Mouse (Mus musculus) midbrain, postnatal 0 days (tissue): ENCODE results near the gene Cacna1c. TPM values are rescaled to one million over a fixed set of nuclear protein-coding genes. Genes with fewer than 3 reads are reported as not detected.
A peak's percentile ranks its signal among the peaks of the same experiment; 100 is the strongest.

Source experiments
- ATAC-seq: fragments of 200-750 bp; cut with Nextera tagmentation; 2 replicates; pipeline ENCODE4 v1.8.0; 2017; ENCODE audit warnings: moderate number of reproducible peaks, mild to moderate bottlenecking, moderate TSS enrichment, moderate library complexity; ENCODE audit not compliant: low FRiP score
- DNase-seq: peaks from one replicate; pipeline ENCODE4 v3.0.0-alpha.2; 2015; ENCODE audit warnings: low spot score
- H3K27ac ChIP-seq: fragments of 300-500 bp; sonication (generic); 2 replicates; pipeline ENCODE4 v1.5.1; 2014; ENCODE audit warnings: low read depth, mild to moderate bottlenecking, low read length, mixed read lengths
- H3K27me3 ChIP-seq: fragments of 300-500 bp; sonication (generic); 2 replicates; pipeline ENCODE4 v1.6.1; 2014; ENCODE audit warnings: low read length, control low read depth, mixed read lengths; ENCODE audit not compliant: insufficient read depth
- H3K36me3 ChIP-seq: fragments of 300-500 bp; sonication (generic); 2 replicates; pipeline ENCODE4 v1.6.1; 2014; ENCODE audit warnings: low read length, control low read depth, mixed read lengths; ENCODE audit not compliant: insufficient read depth
- H3K4me1 ChIP-seq: fragments of 300-500 bp; sonication (generic); 2 replicates; pipeline ENCODE4 v1.6.1; 2014; ENCODE audit warnings: mild to moderate bottlenecking, control low read depth, antibody characterized with exemption, low read length, mixed read lengths; ENCODE audit not compliant: insufficient read depth
- H3K4me2 ChIP-seq: fragments of 300-500 bp; sonication (generic); 2 replicates; pipeline ENCODE4 v1.6.1; 2014; ENCODE audit warnings: low read depth, mild to moderate bottlenecking, low read length, mixed read lengths; ENCODE audit not compliant: poor library complexity, severe bottlenecking
- H3K4me3 ChIP-seq: fragments of 300-500 bp; sonication (generic); 2 replicates; pipeline ENCODE4 v1.5.1; 2014; ENCODE audit warnings: low read depth, mild to moderate bottlenecking, low read length, moderate library complexity
- H3K9ac ChIP-seq: fragments of 300-500 bp; sonication (generic); replicated peaks from 2 replicates; pipeline ENCODE4 v1.6.1; 2014; ENCODE audit warnings: mild to moderate bottlenecking, low read length, moderate library complexity, mixed read lengths; ENCODE audit not compliant: poor library complexity, severe bottlenecking
- H3K9me3 ChIP-seq: fragments of 300-500 bp; sonication (generic); 2 replicates; pipeline ENCODE4 v1.6.1; 2016; ENCODE audit warnings: low read length, control low read depth
- CTCF ChIP-seq: IDR thresholded peaks from 2 replicates; pipeline ENCODE4 v1.5.1; 2016; ENCODE audit warnings: antibody characterized with exemption, mild to moderate bottlenecking
- WGBS: fragments of 180-500 bp; shearing (Covaris S2); extraction: QIAGEN DNeasy Blood & Tissue Kit; methylation state at CpG from one replicate; pipeline ENCODE4 v1.1.7; 2014; 5-methylcytosine and 5-hydroxymethylcytosine counted together
- polyA plus RNA-seq: library from polyadenylated mRNA; unstranded; fragments of >200 nt; fragmentation: Nextera tagmentation; extraction: Ambion mirVana; gene quantifications from 2 replicates; pipeline ENCODE4 v1.2.1, GENCODE M21; 2015
- total RNA-seq: library from RNA; depleted of rRNA; stranded (reverse); fragments of >200 nt; gene quantifications from 2 replicates; pipeline ENCODE4 v1.2.3, GENCODE M21; 2014

The Cacna1c gene
- total and polyA plus RNA-seq, 2 experiments from 2014 or later = 4.9 to 33.9 TPM

- DNase-seq (no peak), ATAC-seq (no peak)
- no peak for TF ChIP-seq CTCF
- H3K9me3 ChIP-seq = no peaks in the 10 kb centered on the region
- H3K36me3 ChIP-seq = peaks cover 4% of the 10 kb centered on the region; the same call in 1 of the 2 replicates
- H3K4me3 ChIP-seq = no peak overlapping the region
- 88% methylated on average over 5 of the region's 5 CpGs for WGBS
- no peaks in the 10 kb centered on the region for H3K27me3 ChIP-seq
- H3K4me1 ChIP-seq = no peaks in the 10 kb centered on the region
- H3K9ac ChIP-seq = no peak overlapping the region
- no peak overlapping the region for H3K27ac ChIP-seq
- H3K4me2 ChIP-seq = no peak overlapping the region
Measured at GRCm38 (mm10) chr6:118759015-118759414, 437.2 kb downstream of the Cacna1c start.

- H3K9ac ChIP-seq = no peak overlapping the region
- H3K4me2 ChIP-seq = no peak overlapping the region
- no peak overlapping the region for H3K4me3 ChIP-seq
- no peaks in the 10 kb centered on the region for H3K4me1 ChIP-seq
- 67% methylated on average over 7 of the region's 7 CpGs for WGBS
- H3K27ac ChIP-seq = no peak overlapping the region
- ATAC-seq (no peak), DNase-seq (no peak)
- H3K9me3 ChIP-seq = no peaks in the 10 kb centered on the region
- peaks cover 4% of the 10 kb centered on the region; the same call in 1 of the 2 replicates for H3K36me3 ChIP-seq
- H3K27me3 ChIP-seq = no peaks in the 10 kb centered on the region
- no peak for TF ChIP-seq CTCF
Measured at GRCm38 (mm10) chr6:118758290-118758907, 437.8 kb downstream of the Cacna1c start.

GRCm38 (mm10) chr6:118757533-118758289 lies 438.5 kb downstream of the Cacna1c start:
- H3K27me3 ChIP-seq = no peaks in the 10 kb centered on the region
- H3K4me1 ChIP-seq = no peaks in the 10 kb centered on the region
- H3K36me3 ChIP-seq = peaks cover 4% of the 10 kb centered on the region; the same call in 1 of the 2 replicates
- no peak overlapping the region for H3K27ac ChIP-seq
- no peak overlapping the region for H3K4me2 ChIP-seq
- TF ChIP-seq CTCF = no peak
- H3K4me3 ChIP-seq = no peak overlapping the region
- DNase-seq = no peak
- no peaks in the 10 kb centered on the region for H3K9me3 ChIP-seq
- ATAC-seq = no peak
- H3K9ac ChIP-seq = no peak overlapping the region
- 70% methylated on average over 12 of the region's 12 CpGs for WGBS

GRCm38 (mm10) chr6:118756511-118756910 lies 439.7 kb downstream of the Cacna1c start:
- no peak overlapping the region for H3K4me3 ChIP-seq
- DNase-seq (no peak), ATAC-seq (no peak)
- H3K27ac ChIP-seq = no peak overlapping the region
- no peak overlapping the region for H3K9ac ChIP-seq
- H3K36me3 ChIP-seq = peaks cover 8% of the 10 kb centered on the region
- no peaks in the 10 kb centered on the region for H3K4me1 ChIP-seq
- H3K9me3 ChIP-seq = no peaks in the 10 kb centered on the region
- no peak for TF ChIP-seq CTCF
- 62% methylated on average over 4 of the region's 4 CpGs for WGBS
- no peak overlapping the region for H3K4me2 ChIP-seq
- no peaks in the 10 kb centered on the region for H3K27me3 ChIP-seq

GRCm38 (mm10) chr6:118755768-118756167 lies 440.4 kb downstream of the Cacna1c start:
- 94% methylated on average over 5 of the region's 5 CpGs for WGBS
- H3K4me1 ChIP-seq = no peaks in the 10 kb centered on the region
- no peak for TF ChIP-seq CTCF
- H3K27ac ChIP-seq = no peak overlapping the region
- no peak overlapping the region for H3K4me2 ChIP-seq
- H3K27me3 ChIP-seq = no peaks in the 10 kb centered on the region
- no peak overlapping the region for H3K4me3 ChIP-seq
- DNase-seq (no peak), ATAC-seq (no peak)
- H3K9me3 ChIP-seq = no peaks in the 10 kb centered on the region
- no peak overlapping the region for H3K9ac ChIP-seq
- H3K36me3 ChIP-seq = peaks cover 13% of the 10 kb centered on the region

- TF ChIP-seq CTCF = no peak
- Histone ChIP-seq H3K36me3 (peaks cover 16% of the 10 kb centered on the region), H3K4me2 (no peak overlapping the region), H3K9me3 (no peaks in the 10 kb centered on the region), H3K4me3 (no peak overlapping the region), H3K9ac (no peak overlapping the region), H3K27me3 (no peaks in the 10 kb centered on the region), H3K27ac (no peak overlapping the region), H3K4me1 (no peaks in the 10 kb centered on the region)
- DNase-seq (peak; percentile 54), ATAC-seq (no peak)
- WGBS = 71% methylated on average over 3 of the region's 3 CpGs
Measured at GRCm38 (mm10) chr6:118754439-118754838, 441.8 kb downstream of the Cacna1c start.
